ENCODE assay signal across 22 mouse cellular contexts in the genomic region with DNA sequence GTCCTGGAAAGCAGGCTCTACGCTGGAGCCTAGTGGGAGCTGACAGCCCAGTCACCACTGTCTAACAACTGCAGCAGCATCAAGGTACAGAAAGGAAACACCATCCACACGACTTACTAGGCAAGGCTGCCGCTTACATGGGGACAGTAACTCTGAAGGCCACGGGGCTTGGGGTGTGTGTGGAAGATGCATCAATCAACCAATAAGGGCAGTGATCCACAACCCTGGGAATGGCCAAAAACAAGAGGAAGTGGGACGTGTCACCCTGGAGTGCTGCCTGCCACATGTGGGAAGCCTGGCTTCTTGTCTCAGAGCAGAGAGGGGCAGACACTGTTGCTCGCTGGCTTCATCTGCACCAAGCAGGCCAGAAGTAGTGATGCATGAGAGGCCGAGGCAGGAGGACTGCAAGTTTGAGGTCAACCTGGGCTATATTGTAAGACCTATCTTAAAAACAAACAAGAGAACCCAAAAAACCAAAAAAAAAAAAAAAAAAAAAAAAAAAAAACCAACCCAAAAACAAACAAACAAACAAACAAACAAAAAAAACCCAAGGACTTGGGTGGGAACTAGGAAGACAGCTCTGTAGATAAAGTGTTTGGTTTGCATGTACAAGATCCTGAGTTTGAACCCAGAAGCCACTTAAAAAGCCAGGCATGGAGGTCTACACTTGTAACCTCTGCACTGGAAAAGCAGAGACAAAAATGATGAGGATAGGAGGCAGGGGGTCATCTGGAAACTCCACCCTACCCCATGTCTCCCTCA. TPM values are rescaled to one million over a fixed set of nuclear protein-coding genes. Genes with fewer than 3 reads are reported as not detected.
DNase-seq lines count a peak whose midpoint lies in the region; ATAC-seq and TF ChIP-seq lines count a peak whose summit lies in the region.
"Had no signal": no experiment of that assay in that cellular context is flagged by ENCODE, and none has a peak within 500 bp of the region (broad histone marks: within the 10 kb centered on the region; RNA-seq: fewer than 3 reads in every experiment).

No protein-coding gene starts in this region.

- no peaks in the 10 kb centered on the region for H3K9me3 ChIP-seq in forebrain, embryonic 15.5 days
- no peaks in the 10 kb centered on the region for H3K9me3 ChIP-seq in forebrain, embryonic 11.5 days (ENCODE audit: control insufficient read depth, low read length)
- no peaks in the 10 kb centered on the region for H3K9me3 ChIP-seq in ES-E14 (ENCODE audit: control insufficient read depth, insufficient read depth, low read depth, low read length)
- H3K9me3 ChIP-seq: embryonic facial prominence, embryonic 15.5 days; heart, embryonic 12.5 days; limb, embryonic 13.5 days; liver, embryonic 13.5 days; lung, embryonic 15.5 days had no signal

- H3K4me2 ChIP-seq in forebrain, embryonic 15.5 days (replicated peaks): no peak overlapping the region
- no peak overlapping the region for H3K4me2 ChIP-seq in forebrain, embryonic 11.5 days (ENCODE audit: low read depth, low read length, severe bottlenecking)
- H3K4me2 ChIP-seq: embryonic facial prominence, embryonic 15.5 days; heart, embryonic 12.5 days; limb, embryonic 13.5 days; liver, embryonic 13.5 days; lung, embryonic 15.5 days had no signal

- no peaks in the 10 kb centered on the region for H3K36me3 ChIP-seq in forebrain, embryonic 15.5 days
- no peaks in the 10 kb centered on the region for H3K36me3 ChIP-seq in forebrain, embryonic 11.5 days (ENCODE audit: control insufficient read depth, insufficient read depth, low read length)
- peaks cover 2% of the 10 kb centered on the region; the same call in 1 of the 2 replicates for H3K36me3 ChIP-seq in ES-E14 (ENCODE audit: control insufficient read depth, insufficient read depth, low read length, poor library complexity, severe bottlenecking)
- H3K36me3 ChIP-seq: embryonic facial prominence, embryonic 15.5 days; heart, embryonic 12.5 days; liver, embryonic 13.5 days; lung, embryonic 15.5 days had no signal

- no peaks in the 10 kb centered on the region for H3K27me3 ChIP-seq in forebrain, embryonic 15.5 days
- no peaks in the 10 kb centered on the region for H3K27me3 ChIP-seq in forebrain, embryonic 11.5 days (ENCODE audit: control insufficient read depth, insufficient read depth, low read length)
- H3K27me3 ChIP-seq: embryonic facial prominence, embryonic 15.5 days; limb, embryonic 13.5 days; liver, embryonic 13.5 days; lung, embryonic 15.5 days had no signal

- no peak for ATAC-seq in forebrain, embryonic 15.5 days (replicated peaks)
- no peak for ATAC-seq in forebrain, embryonic 11.5 days (replicated peaks; ENCODE audit: low FRiP score)
- no peak for ATAC-seq in megakaryocyte, adult 5-6 weeks (ENCODE audit: poor library complexity, severe bottlenecking)

- TF ChIP-seq CTCF in layer of hippocampus, adult 2 months (conservative IDR thresholded peaks at IDR 0.05): no peak
- no peak for TF ChIP-seq CTCF in cortical plate, adult 2 months (IDR thresholded peaks at IDR 0.05; ENCODE audit: extremely low read depth, insufficient read depth, low read length)

- no peak overlapping the region for H3K4me3 ChIP-seq in forebrain, embryonic 15.5 days
- H3K4me3 ChIP-seq in forebrain, embryonic 11.5 days (ENCODE audit: low read depth, low read length): no peak overlapping the region
- no peak overlapping the region for H3K4me3 ChIP-seq in layer of hippocampus, adult 2 months
- H3K4me3 ChIP-seq in ES-E14 (ENCODE audit: insufficient read depth in 1 of 2, low read depth in 1 of 2, low read length in 2 of 2, poor library complexity in 1 of 2, severe bottlenecking in 1 of 2): no peak overlapping the region
- no peak overlapping the region for H3K4me3 ChIP-seq in cortical plate, adult 2 months (ENCODE audit: insufficient read depth, low read length)
- H3K4me3 ChIP-seq: embryonic facial prominence, embryonic 15.5 days; heart, embryonic 12.5 days; limb, embryonic 13.5 days; liver, embryonic 13.5 days; lung, embryonic 15.5 days had no signal

- peaks cover 78% of the 10 kb centered on the region for H3K4me1 ChIP-seq in forebrain, embryonic 15.5 days
- H3K4me1 ChIP-seq in forebrain, embryonic 11.5 days (replicated peaks; ENCODE audit: control insufficient read depth, insufficient read depth, low read length): peaks cover 13% of the 10 kb centered on the region
- H3K4me1 ChIP-seq in ES-E14 (ENCODE audit: control insufficient read depth in 2 of 2, insufficient read depth in 2 of 2, low read length in 2 of 2, poor library complexity in 1 of 2): peaks cover 0 to 2% of the 10 kb centered on the region in 2 experiments; a peak in 1 of 4 replicates
- peaks cover 33% of the 10 kb centered on the region for H3K4me1 ChIP-seq in cortical plate, adult 2 months (ENCODE audit: control insufficient read depth, insufficient read depth, low read length)

- peak overlapping the region; percentile 47 for H3K27ac ChIP-seq in forebrain, embryonic 15.5 days (replicated peaks)
- no peak overlapping the region for H3K27ac ChIP-seq in forebrain, embryonic 11.5 days (ENCODE audit: low read depth, low read length)
- H3K27ac ChIP-seq in layer of hippocampus, adult 2 months: peak overlapping the region; percentile 95
- no peak overlapping the region for H3K27ac ChIP-seq in ES-E14 (ENCODE audit: insufficient read depth, low read depth, low read length, poor library complexity, severe bottlenecking)
- H3K27ac ChIP-seq in cortical plate, adult 2 months (ENCODE audit: insufficient read depth, low read length): 0 out of 2 replicates have a peak overlapping the region, but pooled peaks have one; percentile 32
- H3K27ac ChIP-seq: embryonic facial prominence, embryonic 15.5 days; limb, embryonic 13.5 days; liver, embryonic 13.5 days; lung, embryonic 15.5 days; macrophage had no signal

- in situ Hi-C loops in ES-E14 (cut with MboI; ENCODE audit: low sequenced_read_pairs in 2 of 2, unreplicated experiment in 2 of 2): no loop called here

- no peak for TF ChIP-seq POLR2A in cortical plate, adult 2 months (IDR thresholded peaks at IDR 0.05; ENCODE audit: extremely low read depth, insufficient read depth, low read length)

- no peak overlapping the region for H3K9ac ChIP-seq in forebrain, embryonic 15.5 days (replicated peaks)
- no peak overlapping the region for H3K9ac ChIP-seq in forebrain, embryonic 11.5 days (ENCODE audit: low read length)
- no peak overlapping the region for H3K9ac ChIP-seq in ES-E14 (ENCODE audit: insufficient read depth, low read depth, low read length, poor library complexity, severe bottlenecking)
- H3K9ac ChIP-seq: embryonic facial prominence, embryonic 15.5 days; heart, embryonic 12.5 days; limb, embryonic 13.5 days; liver, embryonic 13.5 days; lung, embryonic 15.5 days had no signal

- DNase-seq in forebrain, embryonic 11.5 days (ENCODE audit: low spot score): no peak
- DNase-seq in layer of hippocampus, adult 2 months (ENCODE audit: low spot score in 2 of 2): no peak
- no peak for DNase-seq in layer of hippocampus, adult 11-12 months (ENCODE audit: low spot score)
- DNase-seq in ES-E14 (ENCODE audit: low read depth, low spot score): no peak
- DNase-seq in layer of hippocampus, adult 8-10 months (ENCODE audit: low spot score in 2 of 2): no peak
- DNase-seq: B cell, adult 2 months; cerebellum, adult 9-10 months; heart, postnatal 14 days; kidney, adult 18-20 months; kidney, postnatal 10 days; layer of hippocampus, adult 9-11 months; liver, embryonic 13.5 days; thymus, postnatal 14 days had no signal

- 45% methylated on average over 7 of the region's 7 CpGs for WGBS in forebrain, embryonic 15.5 days
- 46% methylated on average over 7 of the region's 7 CpGs for WGBS in forebrain, embryonic 11.5 days

RNA-seq across cellular contexts. Expression of a gene that starts 10.0 kb away (rescaled TPM):
- 7.3 and 8.2 TPM in 2 replicates for polyA plus RNA-seq in forebrain, embryonic 15.5 days (2015; fragmentation: Nextera tagmentation; extraction: Ambion mirVana)
- polyA plus RNA-seq in forebrain, embryonic 11.5 days (2014; fragmentation: Nextera tagmentation; extraction: Ambion mirVana): 1.7 and 1.9 TPM in 2 replicates
- 1 to 10 TPM; 2.1 to 2.4 TPM for total RNA-seq in layer of hippocampus, adult 2 months (2021)
- 0.27 and 1.0 TPM in 2 replicates for total RNA-seq in ES-E14 (2012; rRNA removed)
- 4.7 and 4.8 TPM in 2 replicates for polyA plus RNA-seq in cortical plate, adult 2 months (2012; rRNA removed)
- total RNA-seq in layer of hippocampus, adult 8-10 months (2022): 1 to 10 TPM; 3.4 to 5.1 (median 4.2) TPM
- total RNA-seq in megakaryocyte, adult 5-6 weeks (2015): 0.07 TPM in 1 of 2 replicates, not detected in the other
- 0.22 TPM in 1 of 2 replicates, not detected in the other for total RNA-seq in megakaryocyte, adult 5-6 weeks (2017)
- total RNA-seq: granulocyte monocyte progenitor cell, adult 5-6 weeks had no signal
- polyA plus RNA-seq: macrophage had no signal

RNA-seq across cellular contexts. Expression of a gene that starts 27.4 kb away (rescaled TPM):
- polyA plus RNA-seq in forebrain, embryonic 15.5 days (2015; fragmentation: Nextera tagmentation; extraction: Ambion mirVana): 20.4 and 21.0 TPM in 2 replicates
- 38.5 and 47.5 TPM in 2 replicates for polyA plus RNA-seq in forebrain, embryonic 11.5 days (2014; fragmentation: Nextera tagmentation; extraction: Ambion mirVana)
- 10 to 100 TPM; 17.1 to 18.1 TPM for total RNA-seq in layer of hippocampus, adult 2 months (2021)
- total RNA-seq in ES-E14 (2012; rRNA removed): 29.5 and 32.6 TPM in 2 replicates
- polyA plus RNA-seq in cortical plate, adult 2 months (2012; rRNA removed): 12.9 and 15.4 TPM in 2 replicates
- total RNA-seq in layer of hippocampus, adult 8-10 months (2022): 10 to 100 TPM; 13.7 to 22.1 (median 17.1) TPM
- 12.4 and 15.8 TPM in 2 replicates for total RNA-seq in megakaryocyte, adult 5-6 weeks (2015)
- total RNA-seq in megakaryocyte, adult 5-6 weeks (2017): 10.8 and 11.4 TPM in 2 replicates

RNA-seq across cellular contexts. Expression of a gene that starts 27.8 kb away (rescaled TPM):
- polyA plus RNA-seq in forebrain, embryonic 15.5 days (2015; fragmentation: Nextera tagmentation; extraction: Ambion mirVana): 0.13 and 0.20 TPM in 2 replicates
- polyA plus RNA-seq in forebrain, embryonic 11.5 days (2014; fragmentation: Nextera tagmentation; extraction: Ambion mirVana): 0.17 and 0.23 TPM in 2 replicates
- under 1 TPM in 1 of 2 experiments, not detected in 1; 0.18 TPM for total RNA-seq in layer of hippocampus, adult 2 months (2021)
- total RNA-seq in ES-E14 (2012; rRNA removed): 0.49 and 1.0 TPM in 2 replicates
- polyA plus RNA-seq in cortical plate, adult 2 months (2012; rRNA removed): 0.44 TPM in 2 replicates
- 1 to 10 TPM in 2 of 4 experiments, under 1 TPM in 2; 0.54 to 1.2 (median 0.83) TPM for total RNA-seq in layer of hippocampus, adult 8-10 months (2022)
- 18.3 and 19.9 TPM in 2 replicates for total RNA-seq in megakaryocyte, adult 5-6 weeks (2015)
- total RNA-seq in megakaryocyte, adult 5-6 weeks (2017): 16.6 and 19.7 TPM in 2 replicates

RNA-seq across cellular contexts. Expression of a gene that starts 51.4 kb away (rescaled TPM):
- 14.2 and 17.5 TPM in 2 replicates for polyA plus RNA-seq in forebrain, embryonic 15.5 days (2015; fragmentation: Nextera tagmentation; extraction: Ambion mirVana)
- 6.4 and 7.9 TPM in 2 replicates for polyA plus RNA-seq in forebrain, embryonic 11.5 days (2014; fragmentation: Nextera tagmentation; extraction: Ambion mirVana)
- 10 to 100 TPM; 56.5 to 63.1 TPM for total RNA-seq in layer of hippocampus, adult 2 months (2021)
- total RNA-seq in ES-E14 (2012; rRNA removed): 9.6 and 17.4 TPM in 2 replicates
- polyA plus RNA-seq in cortical plate, adult 2 months (2012; rRNA removed): 52.5 and 55.4 TPM in 2 replicates
- 10 to 100 TPM; 53.9 to 60.2 (median 54.8) TPM for total RNA-seq in layer of hippocampus, adult 8-10 months (2022)
- 11.4 and 14.9 TPM in 2 replicates for total RNA-seq in megakaryocyte, adult 5-6 weeks (2015)
- 6.7 and 21.9 TPM in 2 replicates for total RNA-seq in megakaryocyte, adult 5-6 weeks (2017)

RNA-seq across cellular contexts. Expression of a gene that starts 55.4 kb away (rescaled TPM):
- 1.3 and 1.5 TPM in 2 replicates for polyA plus RNA-seq in forebrain, embryonic 15.5 days (2015; fragmentation: Nextera tagmentation; extraction: Ambion mirVana)
- polyA plus RNA-seq in forebrain, embryonic 11.5 days (2014; fragmentation: Nextera tagmentation; extraction: Ambion mirVana): 1.8 and 1.9 TPM in 2 replicates
- 10 to 100 TPM; 11.5 to 12.8 TPM for total RNA-seq in layer of hippocampus, adult 2 months (2021)
- total RNA-seq in ES-E14 (2012; rRNA removed): 1.1 and 1.3 TPM in 2 replicates
- polyA plus RNA-seq in cortical plate, adult 2 months (2012; rRNA removed): 15.3 and 16.3 TPM in 2 replicates
- 10 to 100 TPM; 12.2 to 14.8 (median 13.2) TPM for total RNA-seq in layer of hippocampus, adult 8-10 months (2022)
- 9.8 and 13.1 TPM in 2 replicates for total RNA-seq in megakaryocyte, adult 5-6 weeks (2015)
- total RNA-seq in megakaryocyte, adult 5-6 weeks (2017): 9.6 and 14.8 TPM in 2 replicates

Comparison
In these comparisons a context has a peak if more than half of its experiments do, and no peak if none do; other contexts are left out.
1. H3K27ac ChIP-seq: peak in forebrain, embryonic 15.5 days (single experiment), layer of hippocampus, adult 2 months (single experiment) and cortical plate, adult 2 months (single experiment); none in forebrain, embryonic 11.5 days (single experiment) and ES-E14 (single experiment).